Mouse (Mus musculus): ENCODE results near the gene Arrb1.

GRCm38 (mm10) chr7:99551623-99552022 is 16.4 kb downstream of the Arrb1 start:
- TF ChIP-seq POLR2A (IDR thresholded peaks at IDR 0.05; ENCODE audit: borderline replicate concordance, extremely low read depth, insufficient read depth, insufficient read length, poor library complexity, severe bottlenecking) (no peak), CTCF (IDR thresholded peaks at IDR 0.05; ENCODE audit: borderline replicate concordance, extremely low read depth, insufficient read depth, insufficient read length) (no peak)
